Mouse (Mus musculus) frontal cortex, postnatal 25 days (tissue): ENCODE results near the gene Nr1d1.
A peak's percentile ranks its signal among the peaks of the same experiment; 100 is the strongest.
"Not testable (repeated sequence)": the region's sequence is repeated elsewhere in the genome, so short reads cannot be mapped to it uniquely, and the experiment has no call there.

ENCODE experiments used
- DNase-seq, 2 experiments: peaks; one replicate each; pipeline ENCODE4 v3.0.0; 2022; ENCODE audit warnings: low spot score in 2 of 2

The Nr1d1 gene

DNA sequence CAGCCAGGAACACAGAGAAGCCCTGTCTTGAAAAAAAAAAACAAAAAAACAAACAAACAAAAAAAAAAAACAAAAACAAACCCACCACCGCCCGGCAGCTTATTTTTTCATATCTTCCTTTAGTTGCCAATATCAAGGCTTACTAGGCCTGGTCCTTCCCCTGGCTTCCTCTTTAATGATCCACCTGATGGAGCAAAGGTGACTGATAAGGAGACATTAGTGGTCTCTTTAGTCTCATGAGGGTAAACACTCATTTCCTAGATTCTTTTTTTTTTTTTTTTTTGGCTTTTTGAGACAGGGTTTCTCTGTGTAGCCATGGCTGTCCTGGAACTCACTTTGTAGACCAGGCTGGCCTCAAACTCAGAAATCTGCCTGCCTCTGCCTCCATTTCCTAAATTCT lies 37.9 kb downstream of the Nr1d1 start:
- DNase-seq: not testable (repeated sequence)

- DNase-seq: no peak
Observed at GRCm38 (mm10) chr11:98736176-98736575, 39.0 kb downstream of the Nr1d1 start.

- no peak for DNase-seq
Observed at GRCm38 (mm10) chr11:98735111-98735510, 40.0 kb downstream of the Nr1d1 start.

DNA sequence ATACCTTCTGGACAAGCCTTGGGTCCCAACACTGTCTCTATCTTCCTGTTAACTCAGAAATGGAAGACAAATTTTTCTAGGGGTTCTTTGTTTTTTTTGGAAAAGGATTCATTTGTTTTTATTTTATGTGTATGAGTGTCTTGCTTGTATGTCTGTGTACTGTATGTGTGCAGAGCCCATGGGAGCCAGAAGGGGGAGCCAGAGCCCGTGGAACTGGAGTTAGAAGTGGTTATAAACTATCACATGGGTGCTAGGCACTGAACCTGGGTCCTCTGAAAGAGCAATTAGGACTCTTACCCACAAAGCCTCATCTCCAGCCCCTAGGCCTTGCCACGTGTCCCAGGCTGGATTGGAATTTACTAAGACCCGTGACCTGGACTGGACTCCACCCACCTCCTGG lies 41.1 kb downstream of the Nr1d1 start:
- no peak for DNase-seq

GRCm38 (mm10) chr11:98731134-98731533 lies 44.0 kb downstream of the Nr1d1 start:
- peak; percentile 36 to 50 for DNase-seq

GRCm38 (mm10) chr11:98730727-98731126 lies 44.4 kb downstream of the Nr1d1 start:
- DNase-seq: no peak

GRCm38 (mm10) chr11:98729119-98729588 lies 46.0 kb downstream of the Nr1d1 start, which contains the start of gene Med24:
Gene Med24, minus strand, starts transcription at chr11:98729435.
- DNase-seq: peak; percentile 74 to 85

DNA sequence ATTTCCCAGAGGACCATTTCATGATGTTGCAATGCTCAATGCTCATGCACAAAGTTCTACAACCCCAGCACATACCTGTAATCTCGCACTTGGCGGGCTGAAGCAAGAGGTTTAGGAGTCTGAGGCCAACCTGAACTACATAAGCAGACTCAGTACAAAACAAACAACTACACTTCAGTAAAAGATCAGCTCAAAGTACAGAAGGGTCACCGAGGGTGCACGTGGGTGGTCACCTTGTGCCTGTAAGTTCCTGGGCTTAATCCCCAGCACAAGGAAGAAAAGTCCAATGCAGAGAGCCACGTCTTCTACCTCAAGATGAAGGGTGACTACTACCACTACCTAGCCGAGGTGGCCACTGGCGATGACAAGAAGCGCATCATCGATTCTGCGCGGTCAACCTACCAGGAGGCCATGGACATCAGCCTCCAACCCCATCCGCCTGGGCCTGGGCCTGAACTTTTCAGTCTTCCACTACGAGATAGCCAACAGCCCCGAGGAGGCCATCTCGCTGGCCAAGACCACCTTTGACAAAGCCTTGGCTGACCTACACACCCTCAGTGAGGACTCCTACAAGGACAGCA lies 49.1 kb downstream of the Nr1d1 start:
- DNase-seq: no peak

DNA sequence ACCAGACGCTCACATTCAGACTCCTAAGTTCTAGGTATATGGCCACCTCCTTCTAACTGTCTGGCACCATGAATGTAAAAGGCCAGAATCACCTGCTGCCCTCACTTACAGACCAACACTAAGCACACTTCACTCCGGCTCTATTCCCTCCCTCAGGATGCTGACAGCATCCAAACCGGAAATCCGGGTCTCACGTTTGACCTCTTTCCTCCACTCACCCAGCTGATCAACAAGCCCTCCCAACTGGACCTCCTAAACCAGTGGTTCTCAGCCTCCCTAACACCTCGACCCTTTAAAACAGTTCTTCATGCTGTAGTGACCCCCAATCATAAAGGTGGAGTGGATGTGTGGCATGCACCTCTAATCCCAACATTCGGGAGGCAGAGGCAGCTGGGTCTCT lies 52.0 kb downstream of the Nr1d1 start:
- DNase-seq: no peak

DNA sequence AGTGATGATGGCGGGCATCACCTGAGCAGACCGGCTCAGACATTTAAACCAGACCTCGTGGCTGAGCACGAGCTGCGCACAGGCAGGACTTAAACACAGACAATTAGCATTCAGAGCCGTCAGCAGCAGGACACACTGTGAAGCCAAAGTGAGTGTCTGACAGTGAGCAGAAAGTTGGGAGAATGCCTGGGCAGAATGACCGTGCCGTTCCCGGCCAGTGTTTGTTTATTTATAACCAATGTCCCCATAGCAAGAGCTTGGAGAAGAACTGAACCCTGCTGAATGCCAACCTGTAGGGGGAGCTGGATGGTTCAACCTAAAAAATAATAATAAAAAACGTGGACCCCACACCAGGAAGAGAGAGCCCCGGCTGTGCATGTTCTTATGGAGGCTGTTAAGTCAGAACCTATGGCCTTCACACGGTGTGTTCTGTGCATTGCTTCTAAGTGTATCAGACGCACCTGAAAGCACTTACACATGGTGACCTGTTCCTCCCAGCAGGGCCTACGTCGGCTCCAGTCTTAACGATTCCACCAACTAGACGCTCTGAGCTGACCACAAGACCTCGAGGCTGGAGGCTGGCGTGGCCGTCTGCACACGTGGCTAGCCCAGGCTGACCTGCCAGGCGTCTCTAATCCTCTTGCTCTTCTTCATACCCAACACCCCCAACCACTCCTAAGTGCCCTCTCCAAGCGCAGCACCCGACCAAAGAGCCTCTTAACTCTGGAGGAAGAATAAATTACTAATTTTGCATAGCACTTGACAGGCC lies 53.5 kb downstream of the Nr1d1 start:
- no peak for DNase-seq

DNA sequence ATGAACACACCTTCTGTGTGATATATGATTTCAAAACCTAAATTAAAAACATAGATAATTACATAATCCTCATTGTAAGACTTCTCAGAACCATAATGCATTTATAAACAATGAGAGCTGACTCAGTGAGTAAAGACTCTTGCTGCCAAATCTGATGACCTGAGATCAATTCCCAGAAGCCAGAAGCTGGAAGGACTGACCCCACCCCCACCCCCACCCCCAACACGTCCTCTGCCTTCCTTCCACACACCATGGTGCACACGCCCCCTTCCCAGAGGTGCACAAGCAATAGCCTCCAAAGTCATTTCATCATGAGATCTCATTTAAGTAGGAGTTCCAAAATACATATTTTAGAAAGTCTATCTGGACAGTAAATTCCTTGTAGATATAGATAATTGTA lies 54.4 kb downstream of the Nr1d1 start:
- no peak for DNase-seq
